Mouse (Mus musculus) fibroblast of lung, adult 2 months (primary cell): ENCODE data around the gene 2210016L21Rik.
"Not testable (repeated sequence)": the region's sequence is repeated elsewhere in the genome, so short reads cannot be mapped to it uniquely, and the experiment has no call there.

ENCODE experiments used
- DNase-seq: peaks from one replicate; pipeline ENCODE4 v3.0.0-alpha.2; 2011; ENCODE audit warnings: low read depth

2210016L21Rik gene

DNA sequence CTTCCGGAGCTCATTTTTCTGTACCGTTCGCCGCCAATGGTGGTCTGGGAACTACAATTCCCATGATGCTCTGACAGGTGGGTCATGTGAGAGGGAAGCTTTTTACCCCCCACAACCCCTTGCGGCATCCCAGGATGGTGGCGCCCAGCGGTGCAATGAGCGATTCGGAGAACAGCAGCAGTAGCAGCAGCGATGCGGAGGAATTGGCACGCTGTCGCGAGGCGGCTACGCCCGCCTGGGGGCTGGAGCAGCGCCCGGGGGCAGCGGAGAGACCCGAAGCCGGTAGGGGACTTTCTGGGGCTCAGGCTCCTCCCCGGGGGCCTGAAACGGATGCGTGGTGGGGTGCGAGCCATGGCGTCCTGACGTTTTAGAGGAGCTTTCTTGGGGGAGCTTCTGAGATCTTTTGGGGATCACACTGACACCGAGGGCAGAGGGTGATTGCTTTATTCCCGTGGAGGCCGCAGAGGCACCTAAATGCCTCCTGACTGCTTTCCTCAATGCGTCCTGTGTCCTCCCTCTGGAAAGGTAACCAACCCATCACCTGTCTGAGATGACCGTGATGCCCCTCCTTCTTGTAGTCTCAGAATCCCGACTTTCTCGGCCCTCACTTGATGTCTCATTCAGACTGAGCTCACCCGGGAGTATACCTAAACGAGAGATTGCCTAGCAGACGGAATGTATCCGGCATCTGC, at the start of gene 2210016L21Rik:
Gene 2210016L21Rik (plus strand): TSS at position 85 of the 692 bp plus-strand sequence.
- DNase-seq, result peak; percentile 61

DNA sequence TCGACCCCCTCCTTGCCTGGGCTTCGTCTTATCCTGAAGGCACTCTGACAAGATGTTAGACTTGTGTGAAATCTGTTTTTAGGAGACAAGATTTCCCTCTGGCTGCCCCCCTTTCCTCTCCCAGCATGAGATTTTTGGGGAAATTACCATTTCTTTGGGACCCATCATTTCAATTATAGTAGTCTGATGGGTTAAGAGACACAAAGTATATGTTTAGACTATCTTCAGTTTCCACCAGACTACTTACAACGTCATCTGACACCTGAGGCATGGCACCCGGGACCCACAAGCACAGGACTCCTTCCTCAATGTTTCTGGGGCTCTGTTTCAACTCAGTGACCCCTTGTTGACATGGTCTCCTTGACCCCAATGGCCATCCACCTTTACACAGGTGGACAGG, 46.4 kb upstream of the 2210016L21Rik start:
- no peak for DNase-seq

DNA sequence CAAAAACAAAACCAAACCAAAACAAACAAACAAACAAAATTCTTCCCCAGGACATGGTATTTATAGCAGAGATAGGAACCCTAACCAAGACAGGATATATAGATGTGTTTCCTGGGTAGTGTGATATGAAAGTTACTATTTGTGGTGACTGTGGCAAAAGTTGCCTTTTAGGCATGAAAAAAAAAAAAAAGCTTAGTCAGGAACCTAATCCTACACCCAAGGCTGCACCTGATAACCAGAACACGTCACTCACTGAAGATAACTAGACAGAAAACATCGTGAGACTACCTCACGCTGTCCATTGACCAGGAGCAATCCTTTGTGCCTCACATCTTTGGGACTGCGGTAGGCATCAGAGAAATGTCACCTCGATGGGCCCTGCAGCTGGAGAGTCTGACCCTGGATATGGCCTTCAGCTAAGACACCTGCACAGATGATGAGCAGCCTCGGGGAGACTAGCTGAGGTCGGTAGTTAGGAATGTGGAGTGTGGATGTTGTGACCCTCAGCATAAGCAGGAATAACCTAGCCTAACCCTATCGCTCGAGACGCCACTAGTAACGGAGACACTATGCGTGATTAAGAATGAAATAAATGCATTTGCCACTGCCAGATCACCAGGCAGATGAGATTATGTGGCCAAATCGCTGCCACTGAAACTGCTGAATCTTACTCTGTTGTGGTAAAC, 45.1 kb upstream of the 2210016L21Rik start, which contains the start of gene Oasl2:
Gene Oasl2 (plus strand): TSS at position 249 of the 686 bp plus-strand sequence.
- DNase-seq, result no peak

DNA sequence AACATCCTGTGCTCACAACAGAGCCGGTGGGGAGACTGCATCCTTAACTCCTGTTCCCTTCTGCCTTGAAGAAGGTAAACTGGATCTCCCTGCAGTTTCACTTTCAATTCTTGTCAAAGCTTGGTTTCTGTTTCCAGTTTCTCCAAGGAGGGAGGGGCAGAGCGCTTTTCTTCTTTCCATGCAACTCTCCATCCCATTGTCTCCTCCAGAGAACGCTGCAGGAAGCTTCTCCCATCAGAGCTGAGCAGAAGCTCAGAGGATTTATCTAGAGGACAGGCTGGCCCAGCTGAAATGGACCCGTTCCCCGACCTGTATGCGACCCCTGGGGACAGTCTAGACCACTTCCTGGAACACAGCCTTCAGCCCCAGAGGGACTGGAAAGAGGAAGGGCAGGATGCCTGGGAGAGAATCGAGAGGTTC, 44.6 kb upstream of the 2210016L21Rik start:
- no peak for DNase-seq

DNA sequence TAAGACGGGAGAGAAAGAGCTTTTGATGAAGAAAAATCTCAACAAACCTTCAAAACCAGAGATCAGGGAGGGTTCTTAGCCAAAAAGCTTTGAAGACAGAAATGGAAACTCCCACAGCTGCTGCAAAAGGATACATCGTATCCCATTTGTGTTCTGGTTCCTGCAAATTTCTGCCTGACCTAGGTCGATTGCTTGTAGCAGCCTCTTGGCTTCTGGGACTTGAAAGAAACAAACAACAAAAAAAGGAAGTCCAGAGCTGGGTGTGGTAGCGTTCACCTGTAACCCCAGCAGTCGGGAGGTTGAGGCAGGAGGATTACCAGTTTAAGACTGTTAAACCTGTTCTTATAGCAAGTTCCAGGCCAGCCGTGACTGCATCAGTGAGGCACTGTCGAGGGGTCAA, 43.1 kb upstream of the 2210016L21Rik start:
- DNase-seq, result no peak

DNA sequence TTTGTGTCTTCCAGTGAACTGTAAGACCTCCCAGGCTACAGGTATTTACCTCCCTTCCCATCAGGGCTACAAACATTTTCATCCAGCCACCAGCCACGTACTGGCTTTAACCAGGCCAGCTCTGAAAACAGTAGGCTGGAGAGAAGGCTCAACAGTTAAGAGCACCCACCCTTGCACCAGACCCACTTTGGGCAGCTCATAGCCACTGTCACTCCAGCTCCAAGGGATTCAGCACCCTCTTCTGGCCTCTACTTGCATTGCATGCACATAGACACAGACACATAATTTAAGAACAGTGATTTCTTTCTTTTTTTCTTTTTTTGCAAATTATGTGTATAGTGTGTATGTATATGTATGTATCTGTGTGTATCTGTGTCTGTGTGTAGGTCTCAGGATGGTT, 39.5 kb upstream of the 2210016L21Rik start:
- no peak for DNase-seq

DNA sequence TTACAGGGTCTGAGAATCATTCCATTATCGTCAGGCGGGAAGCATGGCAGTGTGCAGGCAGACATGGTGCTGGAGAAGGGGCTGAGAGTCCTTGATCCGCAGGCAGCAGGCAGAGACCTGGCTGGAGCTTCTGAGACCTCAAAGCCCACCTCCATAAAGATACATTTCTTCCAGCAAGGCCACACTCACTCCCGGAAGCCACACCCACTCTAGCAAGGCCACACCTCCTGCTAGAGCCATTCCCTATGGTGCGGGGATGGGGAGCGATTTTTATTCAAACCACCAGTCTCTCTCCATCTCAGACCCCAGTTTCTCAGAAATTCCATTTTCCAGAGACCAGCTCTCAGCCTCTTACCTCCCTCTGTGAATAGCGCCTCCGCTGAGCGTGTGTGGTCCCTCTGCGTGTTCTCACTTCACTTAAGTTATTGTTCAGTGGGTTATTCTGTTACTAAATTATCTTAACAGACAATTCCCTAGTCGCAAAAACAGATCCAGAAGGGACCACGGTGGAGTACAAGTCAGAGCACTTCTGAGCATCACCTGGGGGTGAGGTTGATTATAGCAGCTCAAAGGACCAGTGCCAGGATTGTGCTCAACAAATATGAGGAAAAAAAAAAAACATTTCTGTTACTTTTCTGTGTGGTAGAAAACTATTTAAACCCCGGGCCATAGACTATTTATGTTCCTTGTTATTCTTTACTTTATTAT, 33.2 kb upstream of the 2210016L21Rik start:
- no peak for DNase-seq

DNA sequence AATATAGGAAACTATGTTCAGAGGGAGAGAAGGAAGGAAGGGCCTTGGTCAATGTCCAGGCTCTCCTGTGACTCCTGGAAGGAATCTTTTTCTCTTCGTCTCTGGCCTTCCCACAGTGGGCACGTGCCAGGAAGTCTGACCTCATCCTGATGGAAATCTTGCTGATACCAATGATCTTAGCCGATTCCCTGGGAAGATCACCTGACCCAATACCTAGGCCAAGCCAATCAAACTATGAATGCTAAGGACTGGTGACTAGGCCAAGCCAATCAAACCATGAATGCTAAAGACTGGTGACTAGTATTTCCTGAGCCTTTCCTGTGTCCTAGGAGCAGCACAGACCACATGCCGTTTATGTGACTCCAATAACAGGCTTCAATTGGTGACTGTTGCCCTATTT, 28.3 kb upstream of the 2210016L21Rik start:
- DNase-seq, result no peak

DNA sequence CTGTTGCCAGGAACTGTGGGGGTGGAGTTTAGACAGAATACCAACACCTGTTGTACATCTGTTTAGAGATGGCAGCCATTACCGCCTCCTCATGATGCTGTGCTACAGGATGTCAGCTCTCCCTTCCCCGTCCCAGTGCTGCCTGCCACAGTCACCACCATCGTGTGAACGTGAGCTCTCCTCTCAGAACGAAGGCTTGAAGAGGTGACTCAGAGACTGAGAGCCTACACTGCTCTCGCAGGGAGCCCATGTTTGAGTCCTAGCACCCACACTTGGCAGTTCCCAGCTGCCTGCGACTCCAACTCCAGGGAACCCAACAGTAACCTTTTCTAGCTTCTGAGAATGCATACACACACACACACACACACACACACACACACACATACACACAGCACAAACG, 27.1 kb upstream of the 2210016L21Rik start:
- no peak for DNase-seq

DNA sequence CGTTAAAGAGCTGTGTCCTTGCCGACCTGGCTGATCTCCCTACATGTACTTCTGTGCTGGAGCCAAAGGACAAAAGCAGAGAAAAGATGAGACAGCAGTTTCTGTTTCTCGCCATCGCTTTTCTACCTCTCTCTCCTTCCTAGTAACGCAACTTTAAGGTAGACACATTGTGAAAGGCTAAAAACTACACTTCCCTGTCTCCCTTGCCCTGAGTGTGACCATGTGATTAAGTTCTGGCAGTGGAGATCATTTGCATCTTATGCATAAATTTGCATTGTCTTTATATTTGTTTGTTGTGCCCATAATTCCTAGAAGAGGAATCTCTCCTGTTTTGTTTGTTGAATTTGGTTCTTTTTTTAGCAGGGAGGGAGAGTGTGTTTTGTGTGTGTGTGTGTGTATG, 26.1 kb upstream of the 2210016L21Rik start:
- DNase-seq, result no peak

DNA sequence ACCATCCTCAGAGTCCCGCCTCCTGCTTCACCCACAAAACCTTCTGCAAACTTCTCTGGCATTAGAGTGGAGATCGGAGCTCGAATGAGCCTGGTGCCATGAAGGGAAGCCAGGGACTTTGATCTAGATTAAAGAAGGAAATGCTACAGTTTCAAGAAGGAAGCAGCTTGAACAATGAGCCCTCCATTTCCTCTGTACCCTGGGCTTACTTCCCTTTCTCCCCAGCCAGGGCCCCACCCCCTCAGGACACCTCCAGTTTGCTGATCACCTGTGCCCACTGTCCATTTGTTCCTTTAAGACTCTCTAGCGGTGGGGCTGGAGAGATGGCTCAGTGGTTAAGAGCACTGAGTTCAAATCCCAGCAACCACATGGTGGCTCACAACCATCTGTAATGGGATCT, 25.2 kb upstream of the 2210016L21Rik start:
- no peak for DNase-seq

DNA sequence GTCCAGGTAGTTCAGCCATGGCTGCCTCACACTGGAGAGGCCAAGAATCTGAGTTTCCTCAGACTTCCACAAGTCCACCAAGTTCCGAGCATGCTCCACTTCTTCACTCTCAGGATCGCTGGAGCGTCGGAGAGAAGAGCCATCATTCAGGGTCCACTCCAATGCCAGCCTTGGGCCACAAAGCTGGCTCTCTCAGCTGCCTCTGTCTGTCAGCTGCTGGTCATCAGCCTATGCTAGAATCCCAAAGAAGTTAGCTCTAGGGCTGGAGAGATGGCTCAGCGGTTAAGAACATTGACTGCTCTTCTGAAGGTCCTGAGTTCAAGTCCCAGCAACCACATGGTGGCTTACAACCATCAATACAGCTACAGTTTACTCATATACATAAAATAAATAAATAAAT, 24.6 kb upstream of the 2210016L21Rik start:
- DNase-seq, result not testable (repeated sequence)

DNA sequence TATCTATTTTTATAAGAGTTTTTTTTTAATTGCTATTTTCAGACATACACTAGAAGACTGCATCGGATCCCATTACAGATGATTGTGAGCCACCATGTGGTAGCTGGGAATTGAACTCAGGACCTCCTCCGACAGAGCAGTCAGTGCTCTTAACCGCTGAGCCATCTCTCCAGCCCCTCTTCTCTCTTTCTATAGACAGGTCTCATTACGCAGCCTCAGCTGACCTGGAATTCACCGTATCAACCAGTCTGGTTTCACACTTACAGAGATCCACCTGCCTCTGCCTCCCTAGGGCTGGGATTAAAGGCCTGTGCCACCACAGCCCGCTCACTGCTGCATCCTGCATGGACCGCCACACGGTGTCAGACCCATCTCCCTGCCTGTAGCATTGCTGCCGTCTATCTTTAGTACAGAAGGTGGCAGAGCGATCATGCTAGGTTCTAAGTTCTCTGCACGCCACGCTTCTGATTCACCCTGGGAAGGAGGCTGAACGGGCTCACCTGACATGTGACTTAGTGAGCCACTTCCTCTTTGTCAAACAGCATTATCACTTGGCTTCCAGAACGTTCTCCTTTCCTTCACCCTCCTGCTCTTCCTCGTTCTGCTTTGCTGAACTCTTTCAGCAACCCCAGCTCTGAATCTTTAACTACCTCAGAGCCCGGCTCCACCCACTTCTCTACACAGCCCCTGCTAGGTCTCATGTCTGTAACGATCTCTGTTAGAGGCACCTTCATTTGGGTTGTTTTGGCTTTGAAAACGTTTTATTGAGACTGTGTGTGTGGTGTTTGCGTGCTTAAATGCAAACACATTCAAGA, 20.2 kb upstream of the 2210016L21Rik start:
- no peak for DNase-seq

DNA sequence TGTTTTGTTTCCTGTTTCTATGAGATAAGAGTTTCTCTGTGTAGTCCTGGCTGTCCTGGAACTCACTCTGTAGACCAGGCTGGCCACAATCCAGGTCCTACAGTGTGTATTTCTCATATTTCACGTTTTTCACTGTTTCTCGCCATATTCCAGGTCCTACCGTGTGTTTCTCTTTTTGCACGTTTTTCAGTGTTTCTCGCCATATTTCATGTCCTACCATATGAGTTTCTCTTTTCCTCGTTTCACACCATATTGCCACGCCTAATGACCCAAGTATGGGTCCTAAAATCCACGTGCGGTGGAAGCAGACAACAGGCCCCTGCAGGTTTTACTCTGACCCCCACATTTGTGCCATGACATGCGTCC, 19.6 kb upstream of the 2210016L21Rik start:
- DNase-seq, result no peak

DNA sequence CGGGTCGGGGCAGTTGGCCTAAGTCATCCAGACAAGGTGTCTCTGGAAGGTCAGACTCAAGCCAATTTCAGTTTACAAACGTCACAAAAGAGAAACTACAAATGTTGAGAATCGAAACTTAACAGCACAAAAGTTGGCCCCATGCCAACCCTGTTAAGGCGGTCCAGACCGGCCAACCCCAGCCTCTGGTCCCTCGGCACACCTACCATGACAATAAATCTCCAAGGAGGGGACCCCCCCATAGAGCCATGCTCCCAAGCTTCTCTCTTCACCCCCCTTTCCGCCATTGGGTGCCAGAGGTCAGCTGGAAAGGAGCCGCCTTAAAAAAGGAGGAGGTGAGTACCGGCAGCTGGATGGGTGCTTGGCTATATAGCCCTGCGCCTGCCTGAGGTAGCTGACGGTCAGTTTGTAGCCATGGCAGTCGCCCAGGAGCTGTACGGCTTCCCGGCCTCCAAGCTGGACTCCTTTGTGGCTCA, 18.9 kb upstream of the 2210016L21Rik start, which contains the start of gene Oasl1:
Gene Oasl1 (plus strand): TSS at position 243 of the 476 bp plus-strand sequence.
- DNase-seq, result no peak

DNA sequence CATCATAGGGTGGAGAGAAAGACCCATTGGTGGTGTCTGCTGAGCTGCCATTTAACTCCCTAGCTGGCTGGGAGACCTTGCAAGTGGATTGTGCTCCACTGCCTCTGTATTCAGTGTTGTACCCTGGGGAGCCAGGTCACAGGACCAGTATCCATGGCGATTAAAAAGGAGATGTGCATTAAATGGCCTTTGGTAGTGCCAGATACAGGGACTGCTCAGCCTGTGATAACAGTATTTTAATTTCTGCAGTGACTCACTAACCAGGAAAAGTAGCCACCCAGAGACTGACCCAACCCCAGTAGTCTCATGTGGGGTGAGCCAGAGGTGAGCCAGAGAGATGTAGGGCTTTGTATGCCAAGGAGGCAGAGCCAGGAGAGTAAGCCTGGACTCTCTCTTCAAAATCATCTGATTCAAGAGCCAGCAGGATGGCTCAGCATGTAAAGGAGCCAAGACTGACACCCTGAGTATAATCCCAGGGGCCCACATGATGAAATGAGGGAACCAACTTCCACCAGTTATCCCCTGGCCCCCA, 15.7 kb upstream of the 2210016L21Rik start:
- DNase-seq, result no peak

DNA sequence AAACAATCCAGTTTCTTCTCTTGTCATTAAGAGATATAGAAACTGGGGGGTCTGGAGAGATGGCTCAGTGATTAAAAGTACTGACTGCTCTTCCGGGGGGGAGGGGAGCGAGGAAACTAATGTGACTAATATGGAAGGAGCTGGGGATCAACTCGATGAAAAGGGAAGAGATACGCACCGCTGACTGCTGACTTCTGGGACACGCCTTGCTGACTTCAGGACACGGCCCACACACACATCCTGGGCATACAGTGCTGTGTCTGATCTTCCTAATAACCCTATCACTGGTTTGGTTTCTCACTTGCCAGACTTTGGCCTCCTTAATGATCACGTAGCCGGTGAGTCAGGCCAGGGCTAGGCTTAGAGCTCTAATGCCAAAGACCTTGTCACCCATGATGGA, 15.2 kb upstream of the 2210016L21Rik start:
- DNase-seq, result no peak

DNA sequence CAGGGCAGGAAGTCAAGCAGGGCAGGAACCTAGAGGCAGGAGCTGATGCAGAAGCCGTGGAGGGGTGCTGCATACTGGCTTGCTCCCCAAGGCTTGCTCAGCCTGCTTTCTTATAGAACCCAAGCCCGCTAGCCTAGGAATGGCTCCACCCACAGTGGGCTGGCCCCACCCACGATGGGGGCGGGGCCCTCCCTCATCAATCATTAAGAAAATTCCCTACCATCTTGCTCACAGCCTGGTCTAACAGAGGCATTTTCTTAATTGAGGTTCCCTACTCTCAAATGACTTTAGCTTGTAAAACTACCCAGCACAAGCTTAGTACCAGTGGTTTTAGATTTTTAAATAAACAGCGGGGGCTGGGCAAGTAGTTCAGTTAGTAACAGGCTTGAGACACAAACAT, 10.3 kb upstream of the 2210016L21Rik start:
- no peak for DNase-seq

DNA sequence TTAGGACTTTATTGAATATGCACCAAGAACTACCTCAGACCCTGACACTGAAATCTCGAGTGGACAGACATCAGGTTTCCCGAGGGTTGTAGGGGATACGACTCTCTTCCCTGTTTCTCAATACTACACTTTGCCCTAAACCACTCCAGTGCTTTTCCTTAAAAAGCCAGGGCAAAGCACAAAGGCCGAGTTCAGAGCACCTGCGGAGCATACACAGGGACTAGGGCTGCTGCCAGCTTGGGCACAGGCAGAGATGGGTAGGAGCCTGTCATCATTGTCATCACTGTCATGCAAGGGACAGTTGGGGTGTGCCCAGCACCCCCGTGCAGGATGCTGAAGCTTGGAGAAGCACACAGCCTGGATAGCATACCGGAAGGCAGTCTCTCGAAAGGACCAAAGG, 8.8 kb upstream of the 2210016L21Rik start:
- no peak for DNase-seq

DNA sequence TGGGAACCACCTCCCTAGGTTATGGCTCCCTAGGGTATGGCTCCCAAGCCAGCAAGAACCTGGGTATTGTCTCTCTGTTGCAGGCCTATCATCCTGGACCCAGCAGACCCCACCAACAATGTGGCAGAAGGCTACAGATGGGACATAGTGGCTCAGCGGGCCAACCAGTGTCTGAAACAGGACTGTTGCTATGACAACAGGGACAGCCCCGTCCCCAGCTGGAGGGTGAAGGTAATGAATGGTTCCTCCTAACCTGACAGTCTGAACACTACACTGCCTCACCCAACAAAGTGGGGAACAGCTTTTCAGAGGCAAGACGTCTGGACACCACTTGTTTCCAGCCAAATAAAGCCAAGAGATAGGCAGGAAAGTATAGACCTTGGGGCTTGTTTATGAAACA, 6.1 kb upstream of the 2210016L21Rik start:
- DNase-seq, result no peak

DNA sequence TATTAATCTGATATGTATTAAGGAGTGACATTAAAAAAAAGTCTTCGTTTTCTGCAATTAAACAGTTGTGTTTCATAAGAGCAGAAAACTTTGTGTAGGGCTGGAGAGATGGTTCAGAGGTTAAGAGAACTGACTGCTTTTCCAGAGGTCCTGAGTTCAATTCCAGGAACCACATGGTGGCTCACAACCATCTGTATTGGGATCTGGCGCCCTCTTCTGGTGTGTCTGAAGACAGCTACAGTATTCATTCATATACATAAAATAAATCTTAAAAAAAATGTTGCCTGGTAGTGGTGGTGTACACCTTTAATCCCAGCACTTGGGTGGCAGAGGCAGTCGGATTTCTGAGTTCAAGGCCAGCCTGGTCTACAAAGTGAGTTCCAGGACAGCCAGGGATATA, 820 bp upstream of the 2210016L21Rik start:
- not testable (repeated sequence) for DNase-seq

DNA sequence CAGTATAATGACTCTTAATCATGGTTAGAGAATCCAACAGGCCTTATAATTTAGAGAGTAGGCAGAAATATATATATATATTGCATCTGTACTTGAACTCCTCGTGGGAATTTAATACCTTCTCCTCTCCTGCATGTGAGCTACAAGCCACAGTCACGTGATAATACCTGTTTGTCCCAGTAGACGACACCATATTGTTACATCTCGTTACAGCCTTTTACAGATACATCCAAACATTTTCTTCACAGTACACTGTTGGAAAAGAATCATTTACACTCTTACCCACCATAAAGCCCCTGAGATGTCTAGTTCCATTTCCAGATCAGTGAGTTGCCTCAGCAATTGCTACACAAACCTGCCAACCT, 790 bp downstream of the 2210016L21Rik start:
- DNase-seq, result no peak
